Mouse (Mus musculus): Measurements from ENCODE around the gene Pik3r3.
"Not testable (repeated sequence)": the region's sequence is repeated elsewhere in the genome, so short reads cannot be mapped to it uniquely, and the experiment has no call there.

Gene Pik3r3

DNA sequence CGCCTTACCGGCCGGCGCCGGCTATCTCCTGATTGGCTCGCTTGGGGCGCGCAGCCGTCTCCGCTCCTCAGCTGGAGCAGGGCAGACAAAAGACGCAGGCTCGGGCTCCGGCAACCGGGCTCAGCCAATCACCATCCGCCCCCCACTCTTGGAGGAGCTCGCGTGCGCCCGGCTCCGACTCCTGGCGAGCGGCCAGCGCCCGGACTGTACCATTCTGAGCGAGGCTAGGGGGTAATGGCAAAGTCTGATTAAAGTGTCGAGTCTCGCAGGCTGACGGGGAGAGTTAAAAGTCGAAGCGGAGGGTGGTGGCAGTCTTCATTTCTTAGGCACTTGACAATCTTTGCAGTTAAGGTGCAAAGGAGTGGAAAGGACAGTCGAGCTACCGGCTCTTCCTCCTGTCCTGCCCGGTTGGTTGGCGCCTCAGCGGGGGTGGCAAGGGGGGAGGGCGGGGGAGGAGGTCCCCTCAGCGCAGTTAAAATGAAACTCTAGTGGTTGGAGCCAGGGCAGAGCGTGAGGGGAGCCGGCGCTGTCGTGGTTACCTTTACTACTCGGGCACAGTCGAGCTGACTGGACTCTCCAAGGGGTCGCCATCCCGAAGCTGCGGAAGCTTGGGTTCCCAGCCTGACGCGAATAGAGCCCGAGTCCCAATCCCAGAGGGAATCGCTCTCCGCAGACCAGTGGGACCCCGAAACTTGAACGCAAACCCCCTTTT is at the start of gene Pik3r3:
TSS of gene Pik3r3 (plus strand) at position 479 of the 712 bp plus-strand sequence.
- peak; percentile 96 for DNase-seq (ENCODE audit: low spot score)

- DNase-seq (ENCODE audit: low spot score): no peak
These were observed 48.3 kb upstream of the Pik3r3 start, which contains the start of the genes 1700042G07Rik and Gm49337 for GRCm38 (mm10) chr4:116173072-116173471. Gene 1700042G07Rik, plus strand, starts transcription at chr4:116173372. Gene Gm49337, plus strand, starts transcription at chr4:116173384.

DNA sequence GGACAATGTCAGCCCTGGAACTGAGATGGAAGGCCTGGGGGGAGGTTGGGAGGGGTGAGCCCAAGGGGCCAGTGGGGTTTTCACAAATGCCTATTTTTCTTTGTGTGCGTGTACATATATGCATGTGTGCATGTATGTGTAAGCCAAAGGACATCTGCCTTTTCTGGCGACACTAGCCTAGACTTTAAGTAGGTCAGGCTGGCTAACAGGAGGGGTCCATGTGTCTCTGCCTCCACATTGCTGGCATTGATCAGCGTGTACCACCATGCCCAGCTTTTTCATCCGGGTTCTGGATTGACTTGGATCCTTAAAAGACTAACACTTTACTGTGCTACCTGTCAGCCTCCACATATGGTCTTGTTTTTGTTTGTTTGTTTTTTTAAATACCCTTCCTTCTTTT is 47.7 kb upstream of the Pik3r3 start:
- DNase-seq (ENCODE audit: low spot score): no peak

- no peak for DNase-seq (ENCODE audit: low spot score)
These were observed 46.8 kb upstream of the Pik3r3 start for GRCm38 (mm10) chr4:116174466-116175116.

- DNase-seq (ENCODE audit: low spot score): no peak
These were observed 46.3 kb upstream of the Pik3r3 start for GRCm38 (mm10) chr4:116175136-116175535.

DNA sequence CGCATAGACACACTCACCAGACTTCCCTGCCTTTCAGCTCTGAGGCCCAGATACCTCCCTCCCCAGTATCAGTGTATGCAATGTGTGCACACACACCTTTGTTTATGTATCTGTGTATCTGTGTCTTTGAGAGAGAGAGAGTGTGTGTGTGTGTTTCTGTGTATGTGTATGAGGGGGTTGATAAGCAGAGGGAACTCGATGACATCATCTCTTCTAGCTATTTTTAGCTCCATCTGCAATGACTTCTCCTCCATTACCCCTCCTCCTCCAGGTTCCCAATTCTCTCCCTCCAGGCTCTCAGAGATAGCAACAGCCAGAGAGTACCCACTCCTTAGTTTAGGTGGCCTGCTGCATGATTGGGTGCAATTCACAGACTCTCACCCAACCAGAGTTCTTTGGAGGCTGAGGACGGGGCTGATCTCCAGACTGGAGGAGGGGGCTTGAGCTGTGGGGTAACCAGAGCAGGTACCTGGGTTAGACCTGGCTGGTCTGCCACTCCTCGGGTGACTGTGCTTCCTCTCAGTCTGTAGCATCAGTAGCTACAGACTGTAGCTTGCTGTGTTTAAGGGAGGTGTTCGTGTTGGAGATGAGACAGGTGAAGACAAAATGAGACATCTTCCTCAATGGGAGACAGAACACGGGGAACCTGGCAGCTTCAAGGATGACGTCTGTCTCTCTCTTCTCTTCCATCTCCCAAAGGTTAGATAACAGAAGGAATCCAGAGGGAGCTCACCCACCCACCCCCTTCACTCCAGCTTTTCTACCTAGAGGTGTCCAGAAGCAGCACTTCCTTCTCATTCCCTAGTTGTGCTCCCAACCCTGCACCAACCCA is 45.5 kb upstream of the Pik3r3 start:
- DNase-seq (ENCODE audit: low spot score): no peak

GRCm38 (mm10) chr4:116176543-116176988 is 44.9 kb upstream of the Pik3r3 start:
- peak; percentile 63 for DNase-seq (ENCODE audit: low spot score)

DNA sequence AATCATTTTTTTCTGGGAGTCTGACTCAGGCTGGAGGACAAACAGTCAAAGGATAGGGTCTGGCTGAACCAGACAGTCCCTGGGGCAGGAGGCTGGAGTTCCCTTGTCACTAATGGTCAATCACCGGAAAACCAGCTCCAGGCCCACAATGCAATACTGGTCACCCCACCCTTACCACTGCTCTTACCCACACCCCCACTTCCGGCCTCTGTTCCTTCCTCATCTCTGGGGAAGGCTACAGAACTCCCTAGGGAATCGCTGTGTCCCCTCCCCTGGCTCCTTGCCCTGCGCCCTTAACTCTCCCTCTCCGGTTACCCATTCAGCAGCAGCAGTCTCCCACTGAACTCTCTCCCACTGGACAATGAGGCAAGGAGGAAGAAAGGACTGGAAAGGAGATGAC is 44.3 kb upstream of the Pik3r3 start:
- no peak for DNase-seq (ENCODE audit: low spot score)

GRCm38 (mm10) chr4:116182079-116182478 is 39.3 kb upstream of the Pik3r3 start:
- no peak for DNase-seq (ENCODE audit: low spot score)

- no peak for DNase-seq (ENCODE audit: low spot score)
These were observed 38.7 kb upstream of the Pik3r3 start for GRCm38 (mm10) chr4:116182745-116183144.

GRCm38 (mm10) chr4:116185083-116185482 is 36.3 kb upstream of the Pik3r3 start:
- DNase-seq (ENCODE audit: low spot score): no peak

GRCm38 (mm10) chr4:116192286-116192835 is 29.1 kb upstream of the Pik3r3 start:
- no peak for DNase-seq (ENCODE audit: low spot score)

DNA sequence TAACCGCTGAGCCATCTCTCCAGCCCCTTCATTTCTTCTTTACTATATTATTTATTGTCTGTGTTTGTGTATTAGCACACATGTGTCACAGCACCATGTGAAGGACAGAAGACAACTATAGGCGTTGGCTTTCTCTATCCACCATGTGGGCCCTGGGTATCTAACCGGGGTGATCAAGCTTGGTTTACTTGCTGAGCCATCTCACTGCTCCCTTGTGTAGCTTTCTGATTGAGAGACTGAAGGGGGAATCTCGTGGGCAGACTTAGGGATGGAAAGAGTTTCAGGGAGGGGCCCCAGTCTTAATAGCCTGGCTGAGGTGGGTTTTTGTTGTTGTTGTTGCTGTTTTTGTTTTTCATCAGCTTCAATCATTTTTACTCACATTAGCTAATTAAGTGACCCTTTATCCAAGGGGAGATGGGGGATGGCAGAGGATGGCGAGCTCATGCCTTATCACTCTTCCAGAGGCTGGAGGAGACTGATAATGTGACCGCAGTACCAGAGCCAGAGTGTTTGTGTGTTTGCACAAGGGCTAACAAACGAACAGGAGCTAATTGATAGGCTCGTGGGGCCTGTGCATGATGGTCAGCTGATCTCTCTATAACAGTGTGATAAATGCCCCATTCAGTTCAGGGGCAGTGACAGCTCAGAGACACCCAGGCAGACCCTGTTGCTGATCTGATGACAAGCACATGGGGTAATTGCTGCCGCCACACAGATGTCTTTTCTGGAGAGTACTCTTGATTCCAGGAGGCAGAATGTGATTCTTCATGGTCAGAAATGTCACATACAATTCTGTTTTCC is 27.6 kb upstream of the Pik3r3 start:
- DNase-seq (ENCODE audit: low spot score): no peak

GRCm38 (mm10) chr4:116198422-116198821 is 23.0 kb upstream of the Pik3r3 start:
- DNase-seq (ENCODE audit: low spot score): no peak

DNA sequence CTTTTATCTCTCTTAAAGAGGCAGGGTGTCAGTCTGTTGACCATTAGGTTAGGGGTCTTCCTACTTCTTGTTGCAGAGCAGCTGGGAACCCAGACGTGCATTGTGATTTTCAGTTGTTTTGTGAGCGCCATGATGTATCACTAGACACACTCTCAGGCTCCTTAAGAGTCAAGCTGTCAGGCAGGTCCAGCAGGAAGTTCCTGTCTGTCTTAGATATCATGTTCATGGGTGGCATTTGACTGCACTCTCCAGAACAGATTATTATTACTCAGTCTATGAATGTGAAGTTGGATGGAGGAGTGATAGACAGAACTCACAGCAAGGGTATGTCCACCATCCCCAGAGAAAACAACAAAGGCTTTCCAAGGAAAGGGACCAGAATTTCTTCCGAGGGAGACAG is 17.0 kb upstream of the Pik3r3 start:
- no peak for DNase-seq (ENCODE audit: low spot score)

DNA sequence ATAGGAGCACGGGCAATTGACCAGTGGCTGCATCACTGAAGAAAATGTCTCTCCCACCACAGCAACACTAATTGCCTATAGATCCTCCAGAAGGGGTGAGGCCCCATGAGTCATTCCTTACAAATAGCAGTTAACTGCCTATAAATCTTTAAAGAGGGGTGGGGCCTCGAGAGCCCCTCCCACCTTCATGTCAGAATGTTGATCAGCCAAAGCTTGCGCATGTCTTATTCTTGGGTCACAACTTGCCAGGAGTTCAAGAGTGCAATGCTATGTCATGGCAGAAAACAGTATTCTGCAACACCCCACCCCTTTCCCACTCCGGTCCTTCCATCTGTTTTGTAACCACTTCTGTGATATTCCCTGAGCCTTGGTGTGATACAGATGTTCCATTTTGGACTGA is 14.9 kb upstream of the Pik3r3 start:
- no peak for DNase-seq (ENCODE audit: low spot score)

- DNase-seq (ENCODE audit: low spot score): no peak
These were observed 12.5 kb upstream of the Pik3r3 start for GRCm38 (mm10) chr4:116208891-116209290.

- no peak for DNase-seq (ENCODE audit: low spot score)
These were observed 5.4 kb upstream of the Pik3r3 start for GRCm38 (mm10) chr4:116215895-116216605.

DNA sequence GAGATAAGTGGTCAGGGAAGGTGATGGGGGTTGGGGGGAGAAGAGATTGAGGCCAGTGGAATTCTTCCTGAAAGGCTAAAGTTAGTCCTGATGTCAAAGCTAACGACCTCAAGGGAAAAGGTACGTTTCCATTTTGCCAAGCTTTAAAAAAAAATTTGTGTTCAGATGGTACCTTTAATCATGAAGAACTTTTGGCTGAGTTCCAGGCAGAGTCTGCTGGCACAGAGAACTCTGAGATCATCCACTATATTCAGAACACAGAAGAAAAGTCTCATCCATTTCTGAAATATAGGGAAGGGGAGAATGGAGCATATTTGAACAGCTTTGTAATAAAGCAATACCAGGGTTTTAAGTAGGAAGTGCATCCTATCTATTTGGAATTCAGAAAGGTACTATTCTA is 4.4 kb upstream of the Pik3r3 start:
- no peak for DNase-seq (ENCODE audit: low spot score)

DNA sequence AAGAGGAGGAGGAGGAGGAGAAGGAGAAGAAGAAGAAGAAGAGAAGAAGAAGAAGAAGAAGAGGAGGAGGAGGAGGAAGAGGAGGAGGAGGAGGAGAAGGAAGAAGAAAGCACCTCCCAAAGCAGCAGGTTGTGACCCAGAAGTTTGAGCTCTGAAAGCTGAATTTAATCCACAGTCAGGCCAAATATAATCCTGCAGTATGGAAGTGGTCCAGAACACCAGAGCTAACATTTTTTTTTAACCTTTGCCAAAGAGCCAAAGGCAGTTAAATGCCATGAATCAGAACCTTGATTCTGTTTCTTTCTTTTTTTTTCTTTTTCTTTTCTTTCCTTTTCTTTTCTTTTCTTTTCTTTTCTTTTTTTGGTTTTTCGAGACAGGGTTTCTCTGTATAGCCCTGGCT is 3.8 kb upstream of the Pik3r3 start:
- not testable (repeated sequence) for DNase-seq (ENCODE audit: low spot score)

- no peak for DNase-seq (ENCODE audit: low spot score)
These were observed 2.4 kb upstream of the Pik3r3 start for GRCm38 (mm10) chr4:116219056-116219455.

All from urinary bladder, postnatal 25 days (tissue).